Mouse (Mus musculus) embryonic fibroblast, embryonic 13.5 days (primary cell): ENCODE measurements around the gene Gm49486. TPM values are rescaled to one million over a fixed set of nuclear protein-coding genes. Genes with fewer than 3 reads are reported as not detected.

Experiments
- H3K27ac ChIP-seq: 2 replicates; pipeline ENCODE4 v1.5.1; 2012; ENCODE audit warnings: low read length, control low read depth, inconsistent platforms; ENCODE audit not compliant: insufficient read depth
- H3K4me1 ChIP-seq: 2 replicates; pipeline ENCODE4 v1.6.1; 2011; ENCODE audit warnings: low read length; ENCODE audit not compliant: control insufficient read depth, insufficient read depth
- H3K4me3 ChIP-seq: 2 replicates; pipeline ENCODE4 v1.5.1; 2011; ENCODE audit warnings: mild to moderate bottlenecking, control low read depth, low read length; ENCODE audit not compliant: insufficient read depth
- CTCF ChIP-seq: IDR thresholded peaks from 2 replicates; pipeline ENCODE4 v1.5.1; 2011; ENCODE audit warnings: mild to moderate bottlenecking, control low read depth, low read length, moderate library complexity, borderline replicate concordance; ENCODE audit not compliant: insufficient read depth
- POLR2A ChIP-seq: IDR thresholded peaks from 2 replicates; pipeline ENCODE4 v1.6.1; 2011; ENCODE audit warnings: low read depth, mild to moderate bottlenecking, control low read depth, low read length, moderate library complexity
- polyA plus RNA-seq: library from polyadenylated mRNA; stranded (reverse); fragments of >200 nt; gene quantifications from 2 replicates; pipeline ENCODE4 v1.2.4, GENCODE M21; 2011; ENCODE audit warnings: low read depth; ENCODE audit not compliant: missing spikeins, insufficient read length

The Gm49486 gene
- polyA plus RNA-seq, 1 experiment = 0.77 TPM

DNA sequence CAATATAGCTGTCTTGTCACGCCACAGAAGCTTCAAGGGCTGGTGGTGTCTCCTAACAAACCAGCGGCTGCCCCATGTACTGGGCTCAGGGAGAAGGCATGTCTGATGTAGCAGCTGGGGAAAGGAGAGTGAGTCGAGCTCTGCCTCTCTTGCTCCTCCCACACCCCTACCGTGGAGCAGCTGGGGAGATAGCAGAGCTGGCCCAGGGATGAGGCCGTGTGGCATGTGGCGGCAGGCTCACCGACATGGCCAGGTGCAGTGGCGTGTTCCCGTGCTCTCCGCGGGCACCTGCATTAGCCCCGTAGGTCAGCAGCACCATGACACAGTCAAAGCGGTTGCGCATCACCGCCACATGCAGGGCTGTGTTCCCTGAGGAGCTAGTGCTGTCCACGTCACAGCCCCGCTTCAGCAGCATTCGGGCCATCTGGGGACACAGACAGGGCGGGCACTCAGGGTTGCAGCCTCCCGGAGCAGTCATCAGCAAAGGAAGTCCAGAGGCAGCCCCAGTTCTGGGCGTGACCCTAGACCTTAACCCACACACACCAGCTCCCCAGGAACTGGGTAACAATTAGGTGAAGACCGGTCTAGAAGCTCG, 76.9 kb downstream of the Gm49486 start:
- no peak for TF ChIP-seq POLR2A
- no peak for TF ChIP-seq CTCF
- Histone ChIP-seq H3K27ac (no peak overlapping the region), H3K4me1 (no peaks in the 10 kb centered on the region)

More for the DNA sequence above, 76.9 kb downstream of the Gm49486 start:
- H3K4me3 ChIP-seq = no peak overlapping the region

Other genes with a start within 250 kb of the Gm49486 start
- 107 and 206 TPM in 2 replicates for gene H1f0, start 200.9 kb upstream of the Gm49486 start, polyA plus RNA-seq
- not detected in 2 replicates for gene Galr3, start 187.5 kb upstream of the Gm49486 start, polyA plus RNA-seq
- gene Ankrd54, start 166.5 kb upstream of the Gm49486 start, polyA plus RNA-seq = 10.4 and 13.8 TPM in 2 replicates
- 247 and 268 TPM in 2 replicates for gene Eif3l, start 154.2 kb upstream of the Gm49486 start, polyA plus RNA-seq
- gene Micall1, start 120.5 kb upstream of the Gm49486 start, polyA plus RNA-seq = 17.0 and 27.4 TPM in 2 replicates
- gene Polr2f, start 88.4 kb upstream of the Gm49486 start, polyA plus RNA-seq = 82.7 and 96.6 TPM in 2 replicates
- 1.7 and 2.2 TPM in 2 replicates for gene 1700088E04Rik, start 88.1 kb upstream of the Gm49486 start, polyA plus RNA-seq
- gene Sox10, start 64.2 kb upstream of the Gm49486 start, polyA plus RNA-seq = 1.0 TPM in 1 of 2 replicates, not detected in the other
- 11.7 and 15.2 TPM in 2 replicates for gene Pick1, start 218 bp upstream of the Gm49486 start, polyA plus RNA-seq
- not detected in 2 replicates for gene Slc16a8, start 25.4 kb downstream of the Gm49486 start, polyA plus RNA-seq
- gene Baiap2l2, start 56.1 kb downstream of the Gm49486 start, polyA plus RNA-seq = 0.23 TPM in 1 of 2 replicates, not detected in the other
- gene Pla2g6, start 99.0 kb downstream of the Gm49486 start, polyA plus RNA-seq = 7.4 and 11.3 TPM in 2 replicates
- 11.7 and 13.8 TPM in 2 replicates for gene Maff, start 117.2 kb downstream of the Gm49486 start, polyA plus RNA-seq
- 82.2 and 98.9 TPM in 2 replicates for gene Tmem184b, start 174.2 kb downstream of the Gm49486 start, polyA plus RNA-seq
- gene Csnk1e, start 226.2 kb downstream of the Gm49486 start, polyA plus RNA-seq = 62.7 and 78.9 TPM in 2 replicates